Mouse (Mus musculus): ENCODE results near the gene Ndufs1. TPM values are rescaled to one million over a fixed set of nuclear protein-coding genes. Genes with fewer than 3 reads are reported as not detected.
A peak's percentile ranks its signal among the peaks of the same experiment; 100 is the strongest.

Gene Ndufs1
- polyA plus RNA-seq, 1 experiment: 74.1 TPM

GRCm38 (mm10) chr1:63112151-63112864 lies 64.3 kb downstream of the Ndufs1 start:
- Histone ChIP-seq H3K4me3 (ENCODE audit: insufficient read depth, low read length) (peak overlapping the region; percentile 64), H3K4me1 (ENCODE audit: control insufficient read depth, insufficient read depth, low read length) (peaks cover 27% of the 10 kb centered on the region), H3K27ac (ENCODE audit: insufficient read depth, low read depth, low read length) (no peak overlapping the region)
- TF ChIP-seq POLR2A (IDR thresholded peaks at IDR 0.05; ENCODE audit: borderline replicate concordance, low read depth, low read length) (no peak), CTCF (IDR thresholded peaks at IDR 0.05; ENCODE audit: low read depth, low read length) (no peak)

- no peak for TF ChIP-seq POLR2A (IDR thresholded peaks at IDR 0.05; ENCODE audit: borderline replicate concordance, low read depth, low read length)
- TF ChIP-seq CTCF (IDR thresholded peaks at IDR 0.05; ENCODE audit: low read depth, low read length): peak; percentile 57
- H3K27ac ChIP-seq (ENCODE audit: insufficient read depth, low read depth, low read length): no peak overlapping the region
- peaks cover 20% of the 10 kb centered on the region for H3K4me1 ChIP-seq (ENCODE audit: control insufficient read depth, insufficient read depth, low read length)
- H3K4me3 ChIP-seq (ENCODE audit: insufficient read depth, low read length): no peak overlapping the region
These were observed 65.9 kb downstream of the Ndufs1 start for GRCm38 (mm10) chr1:63110536-63111285.

GRCm38 (mm10) chr1:63107614-63108327 lies 68.9 kb downstream of the Ndufs1 start:
- Histone ChIP-seq H3K27ac (ENCODE audit: insufficient read depth, low read depth, low read length) (no peak overlapping the region), H3K4me1 (ENCODE audit: control insufficient read depth, insufficient read depth, low read length) (peaks cover 20% of the 10 kb centered on the region), H3K4me3 (ENCODE audit: insufficient read depth, low read length) (no peak overlapping the region)
- TF ChIP-seq POLR2A (IDR thresholded peaks at IDR 0.05; ENCODE audit: borderline replicate concordance, low read depth, low read length) (no peak), CTCF (IDR thresholded peaks at IDR 0.05; ENCODE audit: low read depth, low read length) (no peak)

GRCm38 (mm10) chr1:63102758-63103451 lies 73.7 kb downstream of the Ndufs1 start:
- Histone ChIP-seq H3K4me3 (ENCODE audit: insufficient read depth, low read length) (no peak overlapping the region), H3K27ac (ENCODE audit: insufficient read depth, low read depth, low read length) (no peak overlapping the region), H3K4me1 (ENCODE audit: control insufficient read depth, insufficient read depth, low read length) (peaks cover 5% of the 10 kb centered on the region)
- TF ChIP-seq CTCF (IDR thresholded peaks at IDR 0.05; ENCODE audit: low read depth, low read length) (no peak), POLR2A (IDR thresholded peaks at IDR 0.05; ENCODE audit: borderline replicate concordance, low read depth, low read length) (no peak)

GRCm38 (mm10) chr1:63100196-63100595 lies 76.4 kb downstream of the Ndufs1 start:
- TF ChIP-seq CTCF (IDR thresholded peaks at IDR 0.05; ENCODE audit: low read depth, low read length): no peak
- no peak for TF ChIP-seq POLR2A (IDR thresholded peaks at IDR 0.05; ENCODE audit: borderline replicate concordance, low read depth, low read length)
- Histone ChIP-seq H3K4me1 (ENCODE audit: control insufficient read depth, insufficient read depth, low read length) (no peaks in the 10 kb centered on the region), H3K4me3 (ENCODE audit: insufficient read depth, low read length) (no peak overlapping the region), H3K27ac (ENCODE audit: insufficient read depth, low read depth, low read length) (no peak overlapping the region)

- TF ChIP-seq POLR2A (IDR thresholded peaks at IDR 0.05; ENCODE audit: borderline replicate concordance, low read depth, low read length) (no peak), CTCF (IDR thresholded peaks at IDR 0.05; ENCODE audit: low read depth, low read length) (no peak)
These were observed 77.8 kb downstream of the Ndufs1 start for GRCm38 (mm10) chr1:63098831-63099230.

GRCm38 (mm10) chr1:63096071-63096470 lies 80.6 kb downstream of the Ndufs1 start:
- Histone ChIP-seq H3K4me3 (ENCODE audit: insufficient read depth, low read length) (no peak overlapping the region), H3K4me1 (ENCODE audit: control insufficient read depth, insufficient read depth, low read length) (no peaks in the 10 kb centered on the region), H3K27ac (ENCODE audit: insufficient read depth, low read depth, low read length) (no peak overlapping the region)
- no peak for TF ChIP-seq CTCF (IDR thresholded peaks at IDR 0.05; ENCODE audit: low read depth, low read length)
- no peak for TF ChIP-seq POLR2A (IDR thresholded peaks at IDR 0.05; ENCODE audit: borderline replicate concordance, low read depth, low read length)

More at GRCm38 (mm10) chr1:63098831-63099230, 77.8 kb downstream of the Ndufs1 start:
- no peak overlapping the region for H3K4me3 ChIP-seq (ENCODE audit: insufficient read depth, low read length)
- H3K4me1 ChIP-seq (ENCODE audit: control insufficient read depth, insufficient read depth, low read length): no peaks in the 10 kb centered on the region
- H3K27ac ChIP-seq (ENCODE audit: insufficient read depth, low read depth, low read length): no peak overlapping the region

Other genes starting within 250 kb of the Ndufs1 start
- gene Ino80d, start 62.2 kb downstream of the Ndufs1 start, polyA plus RNA-seq (2012; ENCODE audit: insufficient read depth, insufficient read length, missing spikeins): 19.5 and 20.9 TPM in 2 replicates
- 949 and 998 TPM in 2 replicates for gene Eef1b2, start within 50 bp of the Ndufs1 start, polyA plus RNA-seq (2012; ENCODE audit: insufficient read depth, insufficient read length, missing spikeins)
- gene Gpr1, start 37.7 kb upstream of the Ndufs1 start, polyA plus RNA-seq (2012; ENCODE audit: insufficient read depth, insufficient read length, missing spikeins): not detected in 2 replicates
- 0.08 TPM in 1 of 2 replicates, not detected in the other for gene Zdbf2, start 96.4 kb upstream of the Ndufs1 start, polyA plus RNA-seq (2012; ENCODE audit: insufficient read depth, insufficient read length, missing spikeins)

Data from bone marrow macrophage, adult 2 months (primary cell).